Mouse (Mus musculus) liver, adult (tissue): ENCODE measurements around the gene Dkk2.

Experiments used
- GATA4 ChIP-seq: IDR thresholded peaks from 2 replicates; pipeline ENCODE4 v1.6.1; 2014; ENCODE audit warnings: mild to moderate bottlenecking, low read length; ENCODE audit not compliant: insufficient replicate concordance

The Dkk2 gene

DNA sequence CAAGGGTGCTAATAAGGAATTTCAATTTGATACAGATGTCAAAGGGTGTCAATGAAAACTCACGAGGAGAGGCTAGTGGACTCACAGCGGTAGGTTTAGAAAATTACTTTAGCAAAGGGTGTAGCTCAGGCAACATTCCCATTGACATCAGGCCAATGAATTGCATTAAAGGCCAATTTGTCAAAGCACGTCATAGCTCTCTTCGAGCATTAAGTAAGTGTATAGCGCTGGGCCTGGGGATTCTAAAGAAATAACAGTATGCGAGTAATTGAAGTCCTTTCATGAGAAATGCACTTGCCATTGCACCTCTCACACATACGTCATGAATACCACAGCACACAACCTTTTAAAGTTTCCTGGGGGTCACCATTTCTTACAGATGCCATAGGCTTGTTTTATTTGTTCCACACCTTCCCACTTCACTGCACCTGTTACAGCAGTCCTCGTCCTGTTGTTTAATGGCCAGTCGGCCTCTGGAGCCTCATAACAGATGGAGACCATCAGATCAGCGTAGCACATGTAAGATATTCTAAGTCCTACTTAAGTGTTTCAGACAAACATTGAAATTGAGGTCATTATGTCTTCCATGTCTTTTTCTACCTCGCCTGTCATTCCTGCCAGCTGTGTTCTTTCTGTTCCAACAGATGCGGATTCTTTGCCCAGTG, 101.9 kb downstream of the Dkk2 start:
- no peak for TF ChIP-seq GATA4

GRCm38 (mm10) chr3:132201950-132202349, 116.9 kb downstream of the Dkk2 start:
- TF ChIP-seq GATA4 = no peak

DNA sequence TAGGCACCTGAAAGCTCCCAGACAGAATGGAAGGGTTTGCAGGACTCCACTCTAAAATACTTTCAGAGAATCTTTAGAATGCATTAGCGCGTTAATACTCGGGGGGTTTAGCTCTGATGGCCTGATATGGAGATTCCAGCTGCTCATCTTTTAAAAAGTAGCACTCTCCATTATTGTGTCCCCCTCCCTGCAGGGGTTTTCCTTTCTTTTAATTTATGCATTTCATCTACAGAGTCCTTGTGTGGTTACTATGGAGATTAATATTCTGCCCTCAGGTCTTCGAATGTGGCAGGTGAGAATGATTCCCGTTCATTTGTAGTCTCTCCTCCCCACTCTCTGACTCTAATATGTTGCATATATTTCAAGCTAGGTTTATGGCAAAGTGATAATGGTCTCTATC, 117.6 kb downstream of the Dkk2 start:
- TF ChIP-seq GATA4 = no peak

DNA sequence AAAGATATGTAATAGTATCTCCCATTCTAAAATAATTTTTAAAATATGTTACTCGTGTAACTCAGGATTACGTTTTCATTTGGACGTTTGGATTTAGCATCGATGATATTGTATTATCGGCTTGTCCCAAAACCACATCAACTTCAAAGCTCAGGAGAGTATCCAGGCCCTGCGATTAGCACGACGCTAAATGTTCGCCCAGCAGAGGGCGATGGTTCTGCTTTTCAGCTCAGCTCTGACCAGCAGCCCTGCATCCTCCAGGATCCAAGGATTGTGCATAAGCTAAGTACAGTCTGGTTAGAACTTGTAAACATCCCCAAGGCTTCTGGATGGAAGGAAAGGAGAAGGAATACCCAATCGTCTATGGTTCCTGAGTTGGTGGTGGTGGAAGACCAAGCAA, 122.4 kb downstream of the Dkk2 start:
- TF ChIP-seq GATA4 = no peak

- TF ChIP-seq GATA4 = no peak
Observed at GRCm38 (mm10) chr3:132211260-132211659, 126.2 kb downstream of the Dkk2 start.

DNA sequence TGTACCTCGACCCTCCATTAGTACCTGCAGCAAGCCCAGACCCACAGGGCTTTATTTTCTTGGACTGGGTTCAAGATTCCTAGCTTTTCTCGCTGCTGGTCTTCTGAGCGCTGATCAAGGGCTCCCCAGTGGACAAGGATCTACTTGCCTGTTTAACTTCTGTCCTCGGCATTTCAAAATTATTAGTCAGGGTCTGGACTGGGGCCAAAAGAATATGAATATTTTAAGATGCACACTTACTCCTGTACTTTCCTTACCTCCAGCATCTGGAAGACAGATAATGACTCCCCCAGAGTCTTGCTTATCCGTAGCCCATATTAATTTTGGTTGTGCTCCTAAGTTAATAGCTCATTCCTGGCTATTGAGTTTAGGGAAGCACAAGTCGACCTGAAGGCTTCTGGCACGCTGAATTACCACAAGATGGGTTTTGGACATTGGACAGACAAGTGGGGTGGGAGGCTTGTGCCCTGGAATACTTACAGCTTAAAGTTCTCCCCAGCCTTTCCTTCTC, 134.9 kb downstream of the Dkk2 start:
- no peak for TF ChIP-seq GATA4

DNA sequence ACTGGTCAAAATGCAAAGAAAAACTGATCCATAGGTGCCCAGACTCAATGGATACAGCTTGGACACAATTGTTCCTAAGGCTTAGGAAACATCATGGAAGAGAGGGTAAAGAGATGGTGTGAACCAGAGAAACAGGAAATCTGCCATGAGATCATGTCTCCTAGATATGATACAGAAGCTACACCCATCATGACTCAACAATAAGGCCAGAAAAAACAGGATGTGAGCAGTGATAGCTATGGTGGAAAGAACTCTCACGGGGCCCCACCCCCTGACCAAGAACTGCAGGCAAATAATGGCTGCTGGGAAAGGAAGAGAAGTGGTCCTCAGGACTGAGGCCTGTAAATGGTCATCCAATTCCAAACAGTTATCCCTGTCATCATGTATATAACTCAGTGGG, 142.5 kb downstream of the Dkk2 start:
- no peak for TF ChIP-seq GATA4
